Mouse (Mus musculus): Measurements from ENCODE around the gene Bricd5.

GRCm38 (mm10) chr17:24485090-24485860, 11.6 kb downstream of the Bricd5 start:
- no peak for TF ChIP-seq CTCF (IDR thresholded peaks at IDR 0.05; ENCODE audit: low read depth)
- TF ChIP-seq EP300 (IDR thresholded peaks at IDR 0.05; ENCODE audit: low read depth), result no peak
